In genomic region chr7:18886963-18887362, GRCm38 (mm10) we compare ENCODE assay signal across 26 mouse cellular contexts. TPM values are rescaled to one million over a fixed set of nuclear protein-coding genes. Genes with fewer than 3 reads are reported as not detected.
"Had no signal": no experiment of that assay in that cellular context is flagged by ENCODE, and none has a peak within 500 bp of the region (broad histone marks: within the 10 kb centered on the region; RNA-seq: fewer than 3 reads in every experiment).

No protein-coding gene starts in this region.

- H3K4me3 ChIP-seq: gastrocnemius, adult 2 months; heart, adult 2 months; heart, embryonic 10.5 days; heart, embryonic 12.5 days; hindbrain, embryonic 10.5 days; hindbrain, embryonic 12.5 days; intestine, embryonic 15.5 days; layer of hippocampus, adult 2 months; left cerebral cortex, adult 2 months; limb, embryonic 10.5 days; limb, embryonic 12.5 days had no signal

- H3K9me3 ChIP-seq: heart, embryonic 10.5 days; heart, embryonic 12.5 days; hindbrain, embryonic 10.5 days; hindbrain, embryonic 12.5 days; intestine, embryonic 15.5 days; limb, embryonic 10.5 days; limb, embryonic 12.5 days had no signal

- H3K4me2 ChIP-seq: heart, embryonic 12.5 days; hindbrain, embryonic 12.5 days; hindbrain, embryonic 14.5 days; intestine, embryonic 15.5 days; limb, embryonic 12.5 days had no signal

- H3K27me3 ChIP-seq: heart, embryonic 12.5 days; hindbrain, embryonic 12.5 days; intestine, embryonic 15.5 days; limb, embryonic 12.5 days had no signal

- H3K4me1 ChIP-seq: heart, embryonic 10.5 days; heart, embryonic 12.5 days; hindbrain, embryonic 12.5 days; intestine, embryonic 15.5 days; limb, embryonic 12.5 days had no signal

- H3K9ac ChIP-seq: heart, embryonic 12.5 days; hindbrain, embryonic 12.5 days; hindbrain, embryonic 14.5 days; intestine, embryonic 15.5 days; limb, embryonic 12.5 days; liver, embryonic 14.5 days had no signal

- DNase-seq: gastrocnemius, adult 2 months; gastrocnemius, postnatal 10 days; gastrocnemius, postnatal 25 days; heart, adult 2 months; heart, postnatal 10 days; heart, postnatal 4 days; kidney, adult 18-20 months; kidney, adult 8-10 months; kidney, postnatal 10 days; kidney, postnatal 25 days; kidney, postnatal 4 days had no signal

- H3K27ac ChIP-seq: gastrocnemius, adult 2 months; heart, adult 2 months; heart, embryonic 10.5 days; hindbrain, embryonic 10.5 days; hindbrain, embryonic 12.5 days; hindbrain, embryonic 14.5 days; intestine, embryonic 15.5 days; layer of hippocampus, adult 2 months; left cerebral cortex, adult 2 months; limb, embryonic 10.5 days; limb, embryonic 12.5 days; liver, embryonic 14.5 days had no signal

- H3K36me3 ChIP-seq: heart, embryonic 10.5 days; hindbrain, embryonic 12.5 days had no signal

- ATAC-seq: hindbrain, embryonic 16.5 days; inflammation-experienced regulatory T-cells, adult 6 months; intestine, embryonic 15.5 days; intestine, postnatal 0 days had no signal

RNA-seq across cellular contexts. Expression of gene Pglyrp1, which starts 15.8 kb away (rescaled TPM):
- total RNA-seq: gastrocnemius, adult 2 months had no signal

RNA-seq across cellular contexts. Expression of gene Nova2, which starts 38.7 kb away (rescaled TPM):
- total RNA-seq: granulocyte monocyte progenitor cell, adult 5-6 weeks had no signal

RNA-seq across cellular contexts. Expression of gene Mill2, which starts 47.2 kb away (rescaled TPM):
- total RNA-seq: granulocyte monocyte progenitor cell, adult 5-6 weeks had no signal
- polyA plus RNA-seq: limb, embryonic 10.5 days; limb, embryonic 12.5 days had no signal
